Mouse (Mus musculus): ENCODE results near the gene Tmcc1.

DNA sequence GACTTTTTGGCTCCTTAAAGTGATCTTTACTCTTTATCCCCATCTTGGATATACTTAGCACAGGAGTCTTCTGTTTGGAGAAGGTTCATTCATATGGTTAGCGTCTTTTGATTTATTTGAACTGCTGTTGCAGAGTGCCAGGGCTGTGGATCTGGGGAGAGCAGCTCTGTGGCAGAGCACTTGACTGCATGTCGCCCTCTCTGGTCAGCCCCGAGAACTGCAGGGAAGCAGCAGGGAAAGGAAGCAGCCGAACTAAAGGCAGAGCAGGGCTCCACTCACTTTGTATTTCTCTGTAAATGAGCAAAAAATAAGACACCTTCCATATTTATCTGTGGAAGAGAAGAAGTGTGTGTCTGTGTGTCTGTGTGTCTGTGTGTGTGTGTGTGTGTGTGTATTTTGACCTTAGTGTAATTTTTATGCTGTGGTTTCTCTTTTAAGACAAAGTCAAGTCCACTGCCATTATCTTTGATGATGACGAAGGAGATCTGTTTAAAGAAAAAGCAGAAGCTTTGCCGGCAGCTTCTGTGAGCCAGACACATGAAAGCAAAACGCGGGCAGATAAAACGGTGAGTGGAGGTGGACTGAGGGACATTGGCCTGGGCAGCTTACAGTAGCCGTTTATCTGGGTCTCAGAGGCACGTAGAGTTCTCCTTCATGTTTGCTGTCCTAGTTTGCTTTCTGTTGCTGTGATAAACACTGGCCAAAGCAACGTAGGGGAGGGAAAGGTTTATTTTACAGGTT is 35.7 kb upstream of the Tmcc1 start:
- TF ChIP-seq CTCF (IDR thresholded peaks at IDR 0.05; ENCODE audit: low read depth) (peak; percentile 94), EP300 (IDR thresholded peaks at IDR 0.05; ENCODE audit: low read depth) (no peak)

Measured in liver, postnatal 0 days (tissue).